ENCODE assay signal across 8 mouse cellular contexts in genomic region chr16:22358701-22359354, GRCm38 (mm10).
DNase-seq lines count a peak whose midpoint lies in the region; ATAC-seq and TF ChIP-seq lines count a peak whose summit lies in the region.

No protein-coding gene starts in this region.

- no peaks in the 10 kb centered on the region for H3K27me3 ChIP-seq in C2C12 (ENCODE audit: control insufficient read depth, insufficient read depth, insufficient read length)
- no peaks in the 10 kb centered on the region for H3K27me3 ChIP-seq in limb, embryonic 15.5 days
- no peaks in the 10 kb centered on the region for H3K27me3 ChIP-seq in myocyte (ENCODE audit: control insufficient read depth, insufficient read depth, insufficient read length)

- H3ac ChIP-seq in C2C12 (ENCODE audit: control insufficient read depth, insufficient read length, low read depth) (no peak overlapping the region), myocyte (ENCODE audit: control insufficient read depth, insufficient read length) (no peak overlapping the region)

- DNase-seq in cerebellum, postnatal 10 days: peak; percentile 23 to 39
- DNase-seq in fibroblast of lung, adult 2 months (ENCODE audit: low read depth): peak; percentile 40
- DNase-seq in heart, postnatal 14 days: peak; percentile 36 to 49

- no peak for TF ChIP-seq CTCF in C2C12 (IDR thresholded peaks at IDR 0.05; ENCODE audit: control insufficient read depth, insufficient read depth, insufficient read length)

- H3K79me2 ChIP-seq in C2C12 (ENCODE audit: control insufficient read depth, insufficient read depth) (no peaks in the 10 kb centered on the region), myocyte (ENCODE audit: control insufficient read depth, insufficient read depth) (no peaks in the 10 kb centered on the region)

- H3K9me3 ChIP-seq in limb, embryonic 15.5 days: no peaks in the 10 kb centered on the region

- H3K4me3 ChIP-seq in C2C12 (ENCODE audit: insufficient read depth, poor library complexity, severe bottlenecking) (no peak overlapping the region), myocyte (no peak overlapping the region)
- H3K4me3 ChIP-seq in limb, embryonic 15.5 days: no peak overlapping the region

- 0 out of 2 replicates have a peak overlapping the region, but pooled peaks have one; percentile 28 for H3K27ac ChIP-seq in limb, embryonic 15.5 days

- H3K79me3 ChIP-seq in C2C12 (ENCODE audit: low read depth): no peaks in the 10 kb centered on the region

- no peak for ATAC-seq in cerebellum, adult (ENCODE audit: insufficient number of reproducible peaks, low FRiP score, low TSS enrichment)
- no peak for ATAC-seq in limb, embryonic 15.5 days (ENCODE audit: insufficient number of reproducible peaks, low FRiP score, low TSS enrichment, low read depth)
- no peak for ATAC-seq in activated CD4-positive, CD25-positive, alpha-beta regulatory T cell, adult 4 months

- peaks cover 8% of the 10 kb centered on the region; the same call in 1 of the 2 replicates for H3K4me1 ChIP-seq in limb, embryonic 15.5 days

- H3K36me3 ChIP-seq in C2C12 (ENCODE audit: control insufficient read depth, insufficient read depth) (no peaks in the 10 kb centered on the region), myocyte (ENCODE audit: control insufficient read depth, insufficient read depth) (no peaks in the 10 kb centered on the region)
- H3K36me3 ChIP-seq in limb, embryonic 15.5 days: no peaks in the 10 kb centered on the region

- H3K9ac ChIP-seq in limb, embryonic 15.5 days: no peak overlapping the region

- TF ChIP-seq POLR2A in myocyte (IDR thresholded peaks at IDR 0.05; ENCODE audit: insufficient read length, low read depth): no peak

- intact Hi-C loops in heart, postnatal 14 days (cut with DNase I): no loop called here

- H3K4me2 ChIP-seq in limb, embryonic 15.5 days: peak overlapping the region; percentile 25
- peak overlapping the region; percentile 76 for H3K4me2 ChIP-seq in myocyte (ENCODE audit: low read depth)

- 10% methylated on average over 18 of the region's 18 CpGs for WGBS in limb, embryonic 15.5 days

TF ChIP-seq in C2C12, 6 proteins besides CTCF, POLR2A, EP300 and RAD21:
- TF ChIP-seq FOSL1 (IDR thresholded peaks at IDR 0.05; ENCODE audit: insufficient read depth, low read length, poor library complexity, severe bottlenecking) (no peak), MAX (IDR thresholded peaks at IDR 0.05) (no peak), CEBPB (IDR thresholded peaks at IDR 0.05; ENCODE audit: low read depth) (no peak), MYOD1 (IDR thresholded peaks at IDR 0.05; ENCODE audit: control insufficient read depth, insufficient read length, low read depth) (no peak), USF1 (IDR thresholded peaks at IDR 0.05; ENCODE audit: low read depth) (peak; percentile 64), MYOG (IDR thresholded peaks at IDR 0.05; ENCODE audit: control insufficient read depth, extremely low read depth, insufficient read length) (no peak)

TF ChIP-seq in myocyte, 11 proteins besides CTCF, POLR2A, EP300 and RAD21:
- no peak for TF ChIP-seq SRF (IDR thresholded peaks at IDR 0.05; ENCODE audit: control insufficient read depth, insufficient read length, low read depth)
- peak; percentile 76 for TF ChIP-seq USF1 (IDR thresholded peaks at IDR 0.05; ENCODE audit: low read depth)
- TF ChIP-seq MAX (IDR thresholded peaks at IDR 0.05; ENCODE audit: low read depth): no peak
- no peak for TF ChIP-seq CEBPB (IDR thresholded peaks at IDR 0.05; ENCODE audit: insufficient read depth, poor library complexity, severe bottlenecking)
